Mouse (Mus musculus) liver, adult 2 months (tissue): ENCODE data around the gene St6gal1.

Experiments used
- CTCF ChIP-seq: fragments of 200-500 bp; IDR thresholded peaks from 2 replicates; pipeline ENCODE4 v1.5.1; 2011; ENCODE audit warnings: low read depth, low read length, control low read depth
- POLR2A ChIP-seq: fragments of 200-500 bp; IDR thresholded peaks from 2 replicates; pipeline ENCODE4 v1.6.1; 2011; ENCODE audit warnings: low read length, control low read depth; ENCODE audit not compliant: insufficient read depth; ENCODE audit errors: extremely low read depth

DNA sequence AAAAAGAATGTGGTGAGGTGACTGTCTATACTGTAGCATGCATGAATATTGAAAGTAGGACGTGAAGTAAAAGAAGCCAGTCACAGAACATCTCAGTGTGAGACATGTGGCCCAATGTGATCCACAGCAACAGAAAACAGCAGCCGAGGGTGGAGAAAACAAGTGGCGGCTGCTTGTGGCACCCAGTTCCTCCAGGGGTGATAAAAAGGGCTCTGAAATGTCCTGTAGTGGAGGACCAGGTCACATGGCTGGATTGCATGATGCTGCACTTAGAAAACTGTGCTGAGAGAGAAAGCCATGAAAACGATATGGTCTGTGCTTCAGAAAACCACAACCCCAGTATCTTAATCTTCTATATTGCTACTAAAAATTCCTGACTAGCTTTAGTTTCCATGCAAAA is 43.5 kb upstream of the St6gal1 start:
- no peak for TF ChIP-seq CTCF
- TF ChIP-seq POLR2A: no peak
